8 mouse cellular contexts compared by ENCODE assay signal in the genomic region with DNA sequence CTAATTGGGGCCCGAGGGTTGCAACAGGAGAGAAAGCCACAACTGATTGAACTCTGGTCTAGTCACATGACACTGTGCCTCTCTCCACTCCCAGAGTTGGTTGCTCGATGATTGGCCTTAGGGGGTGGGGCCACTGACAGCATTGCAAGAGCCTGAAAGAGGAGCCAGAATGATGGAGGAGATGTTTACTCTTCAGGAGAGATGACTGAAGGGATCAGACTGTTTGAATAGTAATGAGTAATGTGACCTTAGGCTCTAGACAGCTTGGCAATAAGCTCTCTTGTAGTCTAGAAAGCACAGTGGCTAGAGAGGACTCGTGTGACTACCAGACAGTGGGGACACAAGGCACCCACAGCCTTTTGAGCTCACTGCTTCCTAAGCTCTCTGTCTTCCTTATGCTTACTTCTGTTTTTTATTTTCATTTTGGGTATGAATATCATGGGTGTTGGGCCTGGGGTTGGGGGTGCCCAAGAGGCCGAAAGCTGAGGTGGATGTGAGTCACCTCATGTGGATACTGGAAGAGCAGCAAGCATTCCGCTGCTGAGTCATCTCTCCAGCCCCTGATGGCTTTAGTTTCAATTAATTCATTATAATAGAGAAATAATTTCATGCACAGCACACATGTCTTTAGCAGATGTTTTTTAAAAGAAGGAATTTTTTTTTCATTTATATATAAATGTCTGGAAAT.
DNase-seq lines count a peak whose midpoint lies in the region; ATAC-seq and TF ChIP-seq lines count a peak whose summit lies in the region.

No protein-coding gene starts in this region.

- no peak for ATAC-seq in heart, postnatal 0 days (ENCODE audit: insufficient read depth, low read depth)
- ATAC-seq in CD4-positive, CD25-positive, alpha-beta regulatory T cell, adult 4 months: peak; percentile 42
- ATAC-seq in embryonic facial prominence, embryonic 14.5 days (ENCODE audit: low read depth): no peak; the same call in 1 of the 2 replicates
- ATAC-seq in megakaryocyte progenitor cell, adult 5-6 weeks (replicated peaks; ENCODE audit: poor library complexity): peak; percentile 51

- DNase-seq in heart, postnatal 0 days (ENCODE audit: low spot score): no peak
- no peak for DNase-seq in heart, adult 11 months
- DNase-seq in embryonic facial prominence, embryonic 14.5 days (ENCODE audit: low spot score): peak; percentile 30
- no peak for DNase-seq in kidney, adult 11 months
- no peak for DNase-seq in cerebellum, adult 9-11 months
- no peak for DNase-seq in cerebellum, postnatal 36 days

- H3K27me3 ChIP-seq in heart, postnatal 0 days (ENCODE audit: control insufficient read depth, insufficient read depth, low read length): no peaks in the 10 kb centered on the region
- no peaks in the 10 kb centered on the region for H3K27me3 ChIP-seq in embryonic facial prominence, embryonic 14.5 days (replicated peaks; ENCODE audit: control insufficient read depth, insufficient read depth, low read length)

- H3K4me2 ChIP-seq in heart, postnatal 0 days (ENCODE audit: low read depth, low read length): no peak overlapping the region
- no peak overlapping the region for H3K4me2 ChIP-seq in embryonic facial prominence, embryonic 14.5 days (ENCODE audit: low read depth, low read length)

- no peaks in the 10 kb centered on the region for H3K9me3 ChIP-seq in heart, postnatal 0 days (replicated peaks; ENCODE audit: control insufficient read depth, low read length)
- no peaks in the 10 kb centered on the region for H3K9me3 ChIP-seq in embryonic facial prominence, embryonic 14.5 days (ENCODE audit: control insufficient read depth, low read length)

- peaks cover 21% of the 10 kb centered on the region for H3K4me1 ChIP-seq in heart, postnatal 0 days (ENCODE audit: control insufficient read depth, insufficient read depth)
- peaks cover 10% of the 10 kb centered on the region; the same call in 1 of the 2 replicates for H3K4me1 ChIP-seq in embryonic facial prominence, embryonic 14.5 days (ENCODE audit: control insufficient read depth, insufficient read depth, low read length)

- H3K27ac ChIP-seq in heart, postnatal 0 days (ENCODE audit: low read depth): 0 out of 2 replicates have a peak overlapping the region, but pooled peaks have one; percentile 73
- no peak overlapping the region for H3K27ac ChIP-seq in embryonic facial prominence, embryonic 14.5 days (replicated peaks; ENCODE audit: low read depth, low read length)

- no peak overlapping the region for H3K4me3 ChIP-seq in heart, postnatal 0 days (ENCODE audit: low read depth, low read length)
- no peak overlapping the region for H3K4me3 ChIP-seq in embryonic facial prominence, embryonic 14.5 days (ENCODE audit: low read depth, low read length)

- no peak for TF ChIP-seq EP300 in heart, postnatal 0 days (IDR thresholded peaks at IDR 0.05; ENCODE audit: low read depth)

- no peak for TF ChIP-seq CTCF in heart, postnatal 0 days (IDR thresholded peaks at IDR 0.05; ENCODE audit: low read depth)

- H3K36me3 ChIP-seq in heart, postnatal 0 days (replicated peaks; ENCODE audit: control insufficient read depth, insufficient read depth, low read length): peaks cover 49% of the 10 kb centered on the region
- peaks cover 59% of the 10 kb centered on the region for H3K36me3 ChIP-seq in embryonic facial prominence, embryonic 14.5 days (ENCODE audit: control insufficient read depth, insufficient read depth, low read length)

- H3K9ac ChIP-seq in heart, postnatal 0 days (replicated peaks; ENCODE audit: low read depth, low read length): no peak overlapping the region
- no peak overlapping the region for H3K9ac ChIP-seq in embryonic facial prominence, embryonic 14.5 days (ENCODE audit: low read depth, low read length)

- 62% methylated on average over 5 of the region's 5 CpGs for WGBS in heart, postnatal 0 days
- 54% methylated on average over 5 of the region's 5 CpGs for WGBS in embryonic facial prominence, embryonic 14.5 days

Comparison
In these comparisons a context has a peak if more than half of its experiments do, and no peak if none do; other contexts are left out.
1. ATAC-seq: peak in CD4-positive, CD25-positive, alpha-beta regulatory T cell, adult 4 months (single experiment) and megakaryocyte progenitor cell, adult 5-6 weeks (single experiment); none in heart, postnatal 0 days (single experiment) and embryonic facial prominence, embryonic 14.5 days (single experiment).